Mouse (Mus musculus) kidney, embryonic 16.5 days (tissue): Measurements from ENCODE around the gene Sh2d4b. TPM values are rescaled to one million over a fixed set of nuclear protein-coding genes. Genes with fewer than 3 reads are reported as not detected.

Experiments used
- ATAC-seq: fragments of 200-750 bp; cut with Nextera tagmentation; 2 replicates; pipeline ENCODE4 v1.8.0; 2017; ENCODE audit warnings: moderate TSS enrichment; ENCODE audit not compliant: low FRiP score, low TSS enrichment
- H3K27ac ChIP-seq: fragments of 300-500 bp; sonication (generic); 2 replicates; pipeline ENCODE4 v1.5.1; 2014; ENCODE audit warnings: low read length
- H3K27me3 ChIP-seq: fragments of 300-500 bp; sonication (generic); 2 replicates; pipeline ENCODE4 v1.6.1; 2014; ENCODE audit warnings: low read length, control low read depth, mixed read lengths; ENCODE audit not compliant: insufficient read depth
- H3K36me3 ChIP-seq: fragments of 300-500 bp; sonication (generic); 2 replicates; pipeline ENCODE4 v1.6.1; 2014; ENCODE audit warnings: low read length, control low read depth, mixed read lengths; ENCODE audit not compliant: insufficient read depth
- H3K4me1 ChIP-seq: fragments of 300-500 bp; sonication (generic); 2 replicates; pipeline ENCODE4 v1.6.1; 2014; ENCODE audit warnings: low read length, control low read depth, mixed read lengths; ENCODE audit not compliant: insufficient read depth
- H3K4me2 ChIP-seq: fragments of 300-500 bp; sonication (generic); replicated peaks from 2 replicates; pipeline ENCODE4 v1.6.1; 2014; ENCODE audit warnings: low read depth, low read length
- H3K4me3 ChIP-seq: fragments of 300-500 bp; sonication (generic); 2 replicates; pipeline ENCODE4 v1.5.1; 2014; ENCODE audit warnings: mild to moderate bottlenecking, low read length
- H3K9ac ChIP-seq: fragments of 300-500 bp; sonication (generic); replicated peaks from 2 replicates; pipeline ENCODE4 v1.6.1; 2014; ENCODE audit warnings: low read length
- H3K9me3 ChIP-seq: fragments of 300-500 bp; sonication (generic); 2 replicates; pipeline ENCODE4 v1.6.1; 2016; ENCODE audit warnings: low read length, control low read depth
- WGBS: fragments of 180-500 bp; shearing (Covaris S2); extraction: QIAGEN DNeasy Blood & Tissue Kit; methylation state at CpG from one replicate; pipeline ENCODE4 v1.1.7; 2014; 5-methylcytosine and 5-hydroxymethylcytosine counted together
- polyA plus RNA-seq: library from polyadenylated mRNA; unstranded; fragments of >200 nt; fragmentation: Nextera tagmentation; extraction: Ambion mirVana; gene quantifications from 2 replicates; pipeline ENCODE4 v1.2.1, GENCODE M21; 2015

Sh2d4b gene
- 0.81 and 0.99 TPM in 2 replicates for polyA plus RNA-seq

DNA sequence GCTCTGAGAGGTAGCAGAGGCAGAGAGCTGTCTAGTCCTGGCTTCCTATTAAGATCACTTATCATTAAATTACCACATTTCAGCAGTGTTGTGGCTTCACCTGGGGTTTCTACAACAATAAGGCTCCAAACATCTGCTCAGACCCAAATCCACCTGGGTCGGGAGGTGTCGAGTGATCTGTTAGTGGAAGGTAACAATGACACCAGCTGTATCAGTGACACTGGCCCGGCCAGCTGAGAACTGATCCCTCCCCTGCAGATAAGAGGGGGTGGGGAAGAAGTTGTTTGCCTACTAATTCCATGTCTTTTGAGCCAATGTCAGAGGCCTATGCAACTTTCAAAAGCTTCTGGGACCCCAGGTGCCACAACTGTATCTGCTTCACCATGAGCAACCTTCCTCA lies at the start of gene Sh2d4b:
Gene Sh2d4b (minus strand): TSS at position 71 of the 400 bp plus-strand sequence.
- WGBS: 52% methylated on average over 3 of the region's 3 CpGs
- H3K4me1 ChIP-seq: peaks cover 11% of the 10 kb centered on the region
- H3K36me3 ChIP-seq: no peaks in the 10 kb centered on the region
- H3K9ac ChIP-seq: no peak within 1 kb of the TSS
- H3K27ac ChIP-seq: no peak within 1 kb of the TSS
- ATAC-seq: no peak
- H3K4me3 ChIP-seq: no peak within 1 kb of the TSS
- no peak within 1 kb of the TSS for H3K4me2 ChIP-seq
- H3K9me3 ChIP-seq: no peaks in the 10 kb centered on the region
- H3K27me3 ChIP-seq: no peaks in the 10 kb centered on the region

- Histone ChIP-seq H3K27me3 (no peaks in the 10 kb centered on the region), H3K27ac (no peak overlapping the region), H3K4me1 (peaks cover 12% of the 10 kb centered on the region), H3K36me3 (peaks cover 17% of the 10 kb centered on the region; the same call in 1 of the 2 replicates), H3K4me2 (no peak overlapping the region), H3K4me3 (no peak overlapping the region), H3K9ac (no peak overlapping the region), H3K9me3 (no peaks in the 10 kb centered on the region)
- WGBS: 84% methylated on average over 2 of the region's 2 CpGs
- ATAC-seq: no peak
These were observed 49.4 kb upstream of the Sh2d4b start for GRCm38 (mm10) chr14:40942429-40942828.

DNA sequence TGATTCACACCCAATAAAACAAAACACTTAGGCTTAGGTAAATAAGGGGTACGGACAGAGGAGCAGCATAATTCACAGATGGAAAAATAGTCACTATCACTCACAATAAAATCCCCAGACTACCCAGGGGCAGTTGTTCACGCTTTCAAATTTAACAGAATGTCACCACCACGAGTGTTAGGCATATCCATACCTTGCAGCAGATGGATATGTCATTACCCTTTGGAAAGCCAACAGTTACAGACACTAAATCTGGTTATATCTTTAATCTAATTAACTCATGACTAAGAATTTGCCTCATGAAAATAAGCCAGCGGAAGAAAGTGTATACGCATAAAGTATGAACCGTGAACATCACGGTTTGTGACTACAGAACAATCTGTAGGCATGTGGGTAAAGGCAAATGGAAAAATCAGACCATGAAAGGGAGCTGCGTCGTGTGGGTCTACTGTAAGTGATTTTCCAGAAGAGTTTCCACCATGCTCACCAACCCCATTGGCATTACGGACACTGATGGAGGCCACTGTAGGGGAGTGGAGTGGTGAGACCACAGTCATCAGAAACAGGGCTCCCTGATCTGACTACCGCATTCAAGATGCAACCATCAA lies 45.4 kb upstream of the Sh2d4b start:
- no peak for ATAC-seq
- WGBS: 79% methylated on average over 11 of the region's 11 CpGs
- Histone ChIP-seq H3K4me3 (no peak overlapping the region), H3K27me3 (no peaks in the 10 kb centered on the region), H3K4me2 (no peak overlapping the region), H3K9ac (no peak overlapping the region), H3K4me1 (peaks cover 46% of the 10 kb centered on the region), H3K27ac (no peak overlapping the region), H3K9me3 (no peaks in the 10 kb centered on the region), H3K36me3 (no peaks in the 10 kb centered on the region)

- Histone ChIP-seq H3K4me2 (no peak overlapping the region), H3K4me1 (peaks cover 59% of the 10 kb centered on the region), H3K4me3 (no peak overlapping the region), H3K9ac (no peak overlapping the region), H3K27me3 (no peaks in the 10 kb centered on the region), H3K9me3 (no peaks in the 10 kb centered on the region), H3K27ac (no peak overlapping the region), H3K36me3 (no peaks in the 10 kb centered on the region)
- peak; percentile 46 for ATAC-seq
- 38% methylated on average over 4 of the region's 4 CpGs for WGBS
These were observed 44.0 kb upstream of the Sh2d4b start for GRCm38 (mm10) chr14:40937052-40937451.

- Histone ChIP-seq H3K4me2 (no peak overlapping the region), H3K9ac (no peak overlapping the region), H3K36me3 (no peaks in the 10 kb centered on the region), H3K27me3 (no peaks in the 10 kb centered on the region), H3K9me3 (no peaks in the 10 kb centered on the region), H3K4me1 (peaks cover 74% of the 10 kb centered on the region), H3K4me3 (no peak overlapping the region), H3K27ac (0 out of 2 replicates have a peak overlapping the region, but pooled peaks have one; percentile 3)
- no peak for ATAC-seq
- WGBS: 90% methylated on average over 1 of the region's 1 CpGs
These were observed 42.4 kb upstream of the Sh2d4b start for GRCm38 (mm10) chr14:40935481-40935880.

GRCm38 (mm10) chr14:40935054-40935453 lies 42.0 kb upstream of the Sh2d4b start:
- Histone ChIP-seq H3K27ac (no peak overlapping the region), H3K9ac (no peak overlapping the region), H3K9me3 (no peaks in the 10 kb centered on the region), H3K36me3 (no peaks in the 10 kb centered on the region), H3K27me3 (no peaks in the 10 kb centered on the region), H3K4me1 (peaks cover 79% of the 10 kb centered on the region), H3K4me3 (no peak overlapping the region), H3K4me2 (no peak overlapping the region)
- ATAC-seq: no peak
- 71% methylated on average over 2 of the region's 2 CpGs for WGBS

GRCm38 (mm10) chr14:40933328-40933727 lies 40.3 kb upstream of the Sh2d4b start:
- ATAC-seq: peak; percentile 13; the same call in 1 of the 2 replicates
- no peak overlapping the region for H3K27ac ChIP-seq
- no peaks in the 10 kb centered on the region for H3K9me3 ChIP-seq
- no peak overlapping the region for H3K9ac ChIP-seq
- H3K4me1 ChIP-seq: peaks cover 93% of the 10 kb centered on the region
- H3K4me2 ChIP-seq: no peak overlapping the region
- 53% methylated on average over 7 of the region's 7 CpGs for WGBS
- no peaks in the 10 kb centered on the region for H3K27me3 ChIP-seq
- H3K36me3 ChIP-seq: no peaks in the 10 kb centered on the region
- no peak overlapping the region for H3K4me3 ChIP-seq

- 42% methylated on average over 9 of the region's 9 CpGs for whole genome bisulfite sequencing
- no peaks in the 10 kb centered on the region for H3K27me3 ChIP-seq
- no peaks in the 10 kb centered on the region for H3K9me3 ChIP-seq
- no peaks in the 10 kb centered on the region for H3K36me3 ChIP-seq
- ATAC-seq: no peak
- H3K9ac ChIP-seq: peak overlapping the region; percentile 40; the same call in 1 of the 2 replicates
- peak overlapping the region; percentile 91 for H3K27ac ChIP-seq
- H3K4me2 ChIP-seq: peak overlapping the region; percentile 13; the same call in 1 of the 2 replicates
- H3K4me1 ChIP-seq: peaks cover 94% of the 10 kb centered on the region
- H3K4me3 ChIP-seq: no peak overlapping the region
These were observed 39.2 kb upstream of the Sh2d4b start for GRCm38 (mm10) chr14:40932225-40932624.

DNA sequence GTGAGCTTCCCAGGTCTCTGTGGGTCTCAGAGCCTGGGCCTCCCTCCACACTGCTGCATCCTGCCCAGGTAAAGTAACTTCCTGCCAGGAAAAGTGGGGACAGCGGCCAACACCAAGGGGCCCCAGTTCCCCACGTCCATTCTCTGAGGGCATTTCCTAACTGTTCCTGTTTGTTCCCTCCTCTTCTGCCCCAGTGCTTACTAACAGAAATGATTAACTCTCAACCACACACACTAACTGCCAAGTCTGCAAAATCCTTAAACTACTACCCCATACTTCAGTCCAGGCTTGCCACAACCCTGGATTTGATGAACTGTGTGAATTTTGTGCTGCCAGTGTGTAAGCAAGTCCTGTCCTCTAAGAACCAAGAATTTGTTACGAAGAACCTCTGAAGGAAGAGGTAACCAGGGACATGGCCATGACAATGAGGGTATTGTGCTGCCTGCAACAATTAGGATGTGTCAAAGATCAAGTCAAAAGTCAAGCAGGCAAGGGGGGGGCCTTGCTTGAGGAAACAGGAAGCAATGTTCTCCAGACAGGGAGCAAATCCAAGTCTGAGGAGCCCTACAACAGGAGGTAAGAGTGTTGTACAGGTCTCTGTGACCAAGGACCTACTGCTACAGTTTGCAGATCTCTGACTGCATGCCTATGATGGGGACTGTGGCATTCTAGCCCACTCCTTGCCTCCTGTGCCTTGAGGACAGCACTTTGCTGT lies 38.2 kb upstream of the Sh2d4b start:
- no peaks in the 10 kb centered on the region for H3K36me3 ChIP-seq
- H3K9me3 ChIP-seq: no peaks in the 10 kb centered on the region
- H3K27ac ChIP-seq: peak overlapping the region; percentile 91
- peak; percentile 65 for ATAC-seq
- H3K4me2 ChIP-seq: peak overlapping the region; percentile 13; the same call in 1 of the 2 replicates
- WGBS: 43% methylated on average over 3 of the region's 3 CpGs
- no peak overlapping the region for H3K4me3 ChIP-seq
- H3K9ac ChIP-seq: peak overlapping the region; percentile 40; the same call in 1 of the 2 replicates
- H3K27me3 ChIP-seq: no peaks in the 10 kb centered on the region
- peaks cover 97% of the 10 kb centered on the region for H3K4me1 ChIP-seq

DNA sequence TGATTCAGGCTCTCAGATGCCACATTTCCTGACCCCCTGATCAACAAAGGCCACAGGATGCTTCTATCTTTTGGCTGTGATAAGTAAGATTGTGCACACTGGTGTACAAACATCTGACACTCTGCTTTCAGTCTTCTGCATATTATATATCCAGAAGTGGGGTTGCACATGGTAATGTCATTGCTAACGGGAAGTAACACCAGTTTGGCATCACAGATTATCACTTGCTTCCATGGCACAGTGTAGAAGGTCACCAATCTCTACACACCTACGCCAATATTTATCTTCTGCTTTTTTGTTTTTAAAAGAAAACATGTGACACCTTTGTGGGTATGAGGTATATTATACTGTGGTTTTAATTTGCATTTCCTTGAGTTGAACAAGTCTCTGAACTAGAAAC lies 36.9 kb upstream of the Sh2d4b start:
- Histone ChIP-seq H3K27me3 (no peaks in the 10 kb centered on the region), H3K36me3 (no peaks in the 10 kb centered on the region), H3K27ac (peak overlapping the region; percentile 4; the same call in 1 of the 2 replicates), H3K4me2 (no peak overlapping the region), H3K9me3 (no peaks in the 10 kb centered on the region), H3K4me1 (peaks cover 89% of the 10 kb centered on the region), H3K4me3 (no peak overlapping the region), H3K9ac (no peak overlapping the region)
- ATAC-seq: no peak
- WGBS: 88% methylated on average over 2 of the region's 2 CpGs
